Mouse (Mus musculus): ENCODE measurements around the gene Zfp3.

DNA sequence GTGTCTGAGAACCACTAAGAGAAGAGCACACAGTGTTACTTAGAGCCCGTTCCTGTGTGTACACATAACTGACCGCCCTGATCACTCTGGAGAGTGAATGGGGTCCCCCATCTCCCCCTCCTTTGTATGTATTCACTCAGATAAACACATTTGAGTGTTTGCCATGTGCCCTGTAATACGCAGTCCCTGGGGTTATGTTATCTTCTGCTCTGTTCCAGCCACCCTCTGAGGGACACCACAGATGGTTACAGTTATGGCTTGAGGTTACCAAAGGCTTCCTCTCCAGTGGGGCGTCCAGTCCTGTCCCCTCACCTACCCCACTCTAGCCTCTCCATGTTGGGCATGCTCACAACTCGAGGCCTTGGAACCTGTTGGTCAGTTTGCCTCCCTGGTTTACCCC, 36.6 kb upstream of the Zfp3 start:
- no peak for TF ChIP-seq TAL1 (conservative IDR thresholded peaks at IDR 0.05; ENCODE audit: low read depth, low read length)
- no peak for TF ChIP-seq CTCF (IDR thresholded peaks at IDR 0.05; ENCODE audit: low read depth, low read length)
- no peak for TF ChIP-seq POLR2AphosphoS5 (IDR thresholded peaks at IDR 0.05; ENCODE audit: insufficient replicate concordance, low read depth, low read length)
- TF ChIP-seq GATA2 (IDR thresholded peaks at IDR 0.05; ENCODE audit: borderline replicate concordance, low read depth, low read length): no peak
